Comparison of ENCODE assay signal across 10 mouse cellular contexts in the genomic region with DNA sequence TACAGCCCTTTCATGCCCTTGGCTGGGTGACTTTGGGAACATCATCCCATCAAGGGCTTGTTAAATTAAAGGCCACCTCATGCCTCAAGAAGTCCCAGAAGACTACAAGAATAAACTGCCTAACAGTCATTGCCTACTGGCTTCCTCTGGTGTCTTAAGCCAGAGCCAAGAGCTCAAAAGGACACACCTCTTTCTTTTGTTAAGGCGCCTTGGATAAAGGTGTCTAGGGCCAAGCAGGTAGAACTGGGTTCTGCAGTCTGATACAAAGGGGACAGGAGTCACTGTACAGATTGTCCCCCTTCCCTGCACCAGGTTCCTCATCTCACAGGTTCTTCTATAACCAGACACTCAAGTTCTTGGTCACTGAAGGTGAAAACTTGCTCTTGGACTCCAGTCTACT. TPM values are rescaled to one million over a fixed set of nuclear protein-coding genes. Genes with fewer than 3 reads are reported as not detected.
DNase-seq lines count a peak whose midpoint lies in the region; ATAC-seq and TF ChIP-seq lines count a peak whose summit lies in the region.
"Had no signal": no experiment of that assay in that cellular context is flagged by ENCODE, and none has a peak within 500 bp of the region (broad histone marks: within the 10 kb centered on the region; RNA-seq: fewer than 3 reads in every experiment).

No protein-coding gene starts in this region.

- no peak for TF ChIP-seq CTCF in layer of hippocampus, adult 2 months (conservative IDR thresholded peaks at IDR 0.05)
- TF ChIP-seq CTCF in forebrain, postnatal 0 days (IDR thresholded peaks at IDR 0.05; ENCODE audit: low read depth), result no peak

- ATAC-seq in embryonic facial prominence, embryonic 11.5 days (replicated peaks; ENCODE audit: insufficient number of reproducible peaks, low FRiP score, low TSS enrichment, low read depth), result no peak
- ATAC-seq in forebrain, postnatal 0 days, result no peak
- ATAC-seq in liver, embryonic 16.5 days (ENCODE audit: low read depth), result peak; percentile 0; the same call in 1 of the 2 replicates

- WGBS in embryonic facial prominence, embryonic 11.5 days, result 73% methylated on average over 1 of the region's 1 CpGs
- WGBS in forebrain, postnatal 0 days, result 78% methylated on average over 1 of the region's 1 CpGs
- 40% methylated on average over 1 of the region's 1 CpGs for WGBS in liver, embryonic 16.5 days (ENCODE audit: insufficient replicate concordance)

- H3K4me3 ChIP-seq in layer of hippocampus, adult 2 months, result no peak overlapping the region; the same call in 1 of the 2 replicates
- H3K4me3 ChIP-seq in embryonic facial prominence, embryonic 11.5 days (ENCODE audit: low read depth, low read length), result no peak overlapping the region; the same call in 1 of the 2 replicates
- no peak overlapping the region for H3K4me3 ChIP-seq in forebrain, postnatal 0 days (ENCODE audit: low read depth, low read length)
- H3K4me3 ChIP-seq in liver, embryonic 16.5 days (ENCODE audit: low read depth, low read length), result peak overlapping the region; percentile 85

- H3K9ac ChIP-seq in embryonic facial prominence, embryonic 11.5 days (replicated peaks; ENCODE audit: low read length), result no peak overlapping the region; the same call in 1 of the 2 replicates
- no peak overlapping the region for H3K9ac ChIP-seq in forebrain, postnatal 0 days
- H3K9ac ChIP-seq in liver, embryonic 16.5 days (ENCODE audit: low read depth, low read length), result peak overlapping the region; percentile 83

- no peaks in the 10 kb centered on the region for H3K9me3 ChIP-seq in embryonic facial prominence, embryonic 11.5 days (replicated peaks; ENCODE audit: control insufficient read depth, low read length)
- no peaks in the 10 kb centered on the region for H3K9me3 ChIP-seq in forebrain, postnatal 0 days (ENCODE audit: low read length)
- no peaks in the 10 kb centered on the region for H3K9me3 ChIP-seq in liver, embryonic 16.5 days (replicated peaks; ENCODE audit: control insufficient read depth, low read length)

- H3K36me3 ChIP-seq in embryonic facial prominence, embryonic 11.5 days (replicated peaks; ENCODE audit: control insufficient read depth, insufficient read depth, low read depth, low read length), result 0 out of 2 replicates have a peak, but pooled peaks cover 3% of the 10 kb centered on the region
- peaks cover 9% of the 10 kb centered on the region for H3K36me3 ChIP-seq in forebrain, postnatal 0 days (ENCODE audit: insufficient read depth)
- peaks cover 45% of the 10 kb centered on the region for H3K36me3 ChIP-seq in liver, embryonic 16.5 days (ENCODE audit: control insufficient read depth, insufficient read depth)

- H3K27me3 ChIP-seq in embryonic facial prominence, embryonic 11.5 days (ENCODE audit: control insufficient read depth, insufficient read depth, low read length), result no peaks in the 10 kb centered on the region
- no peaks in the 10 kb centered on the region for H3K27me3 ChIP-seq in forebrain, postnatal 0 days (ENCODE audit: insufficient read depth, low read length)
- no peaks in the 10 kb centered on the region for H3K27me3 ChIP-seq in liver, embryonic 16.5 days (ENCODE audit: control insufficient read depth, insufficient read depth, low read depth, low read length)

- peaks cover 5% of the 10 kb centered on the region for H3K4me1 ChIP-seq in embryonic facial prominence, embryonic 11.5 days (ENCODE audit: control insufficient read depth, insufficient read depth, low read length)
- peaks cover 3% of the 10 kb centered on the region; the same call in 1 of the 2 replicates for H3K4me1 ChIP-seq in forebrain, postnatal 0 days (ENCODE audit: insufficient read depth)
- H3K4me1 ChIP-seq in liver, embryonic 16.5 days (ENCODE audit: control insufficient read depth, low read depth, low read length), result peaks cover 24% of the 10 kb centered on the region

- H3K4me2 ChIP-seq in embryonic facial prominence, embryonic 11.5 days (ENCODE audit: low read depth, low read length), result peak overlapping the region; percentile 73; the same call in 1 of the 2 replicates
- 0 out of 2 replicates have a peak overlapping the region, but pooled peaks have one; percentile 65 for H3K4me2 ChIP-seq in forebrain, postnatal 0 days (ENCODE audit: low read depth)
- H3K4me2 ChIP-seq in liver, embryonic 16.5 days (ENCODE audit: low read depth, low read length), result peak overlapping the region; percentile 84

- H3K27ac ChIP-seq in layer of hippocampus, adult 2 months, result peak overlapping the region; percentile 100; the same call in 1 of the 2 replicates
- H3K27ac ChIP-seq in embryonic facial prominence, embryonic 11.5 days (replicated peaks; ENCODE audit: low read depth, low read length), result no peak overlapping the region
- no peak overlapping the region for H3K27ac ChIP-seq in forebrain, postnatal 0 days (ENCODE audit: low read depth, low read length)
- H3K27ac ChIP-seq in liver, embryonic 16.5 days (ENCODE audit: low read length), result peak overlapping the region; percentile 99

- no peak for DNase-seq in layer of hippocampus, adult 2 months (ENCODE audit: low spot score in 2 of 2)
- DNase-seq in layer of hippocampus, postnatal 36 days, result no peak
- DNase-seq in embryonic facial prominence, embryonic 11.5 days (ENCODE audit: low spot score), result no peak
- DNase-seq in forebrain, postnatal 0 days, result no peak
- DNase-seq in adrenal gland, postnatal 36 days, result no peak
- no peak for DNase-seq in right cerebral cortex, adult 2 months (ENCODE audit: low spot score in 2 of 2)
- no peak for DNase-seq in left cerebral cortex, adult 9 months (ENCODE audit: low spot score in 2 of 2)
- DNase-seq: cerebellum, adult 11 months; gastrocnemius, postnatal 10 days had no signal

RNA-seq across cellular contexts. Expression of gene Hmbs, which starts 1.4 kb away (rescaled TPM):
- total RNA-seq in layer of hippocampus, adult 2 months (2021), result 10 to 100 TPM; 21.9 to 22.1 TPM
- total RNA-seq in layer of hippocampus, postnatal 36 days (2021), result 10 to 100 TPM; 22.3 to 24.2 TPM
- polyA plus RNA-seq in embryonic facial prominence, embryonic 11.5 days (2014; fragmentation: Nextera tagmentation; extraction: Ambion mirVana), result 152 and 161 TPM in 2 replicates
- total RNA-seq in forebrain, postnatal 0 days (2014; rRNA removed), result 38.1 and 38.6 TPM in 2 replicates
- polyA plus RNA-seq in forebrain, postnatal 0 days (2015; fragmentation: Nextera tagmentation; extraction: Ambion mirVana), result 53.3 and 55.0 TPM in 2 replicates
- 1,376 and 1,388 TPM in 2 replicates for polyA plus RNA-seq in liver, embryonic 16.5 days (2015; fragmentation: Nextera tagmentation; extraction: Ambion mirVana)
- total RNA-seq in adrenal gland, postnatal 36 days (2021), result 10 to 100 TPM; 61.8 to 98.3 TPM

RNA-seq across cellular contexts. Expression of gene H2afx, which starts 8.1 kb away (rescaled TPM):
- 10 to 100 TPM; 42.5 to 44.2 TPM for total RNA-seq in layer of hippocampus, adult 2 months (2021)
- total RNA-seq in layer of hippocampus, postnatal 36 days (2021), result 10 to 100 TPM; 43.4 to 49.9 TPM
- polyA plus RNA-seq in embryonic facial prominence, embryonic 11.5 days (2014; fragmentation: Nextera tagmentation; extraction: Ambion mirVana), result 412 and 427 TPM in 2 replicates
- 97.8 and 109 TPM in 2 replicates for total RNA-seq in forebrain, postnatal 0 days (2014; rRNA removed)
- polyA plus RNA-seq in forebrain, postnatal 0 days (2015; fragmentation: Nextera tagmentation; extraction: Ambion mirVana), result 143 and 149 TPM in 2 replicates
- 191 and 216 TPM in 2 replicates for polyA plus RNA-seq in liver, embryonic 16.5 days (2015; fragmentation: Nextera tagmentation; extraction: Ambion mirVana)
- total RNA-seq in adrenal gland, postnatal 36 days (2021), result 10 to 100 TPM; 41.3 to 47.7 TPM

RNA-seq across cellular contexts. Expression of gene Dpagt1, which starts 16.8 kb away (rescaled TPM):
- total RNA-seq in layer of hippocampus, adult 2 months (2021), result 10 to 100 TPM; 14.5 to 15.3 TPM
- total RNA-seq in layer of hippocampus, postnatal 36 days (2021), result 10 to 100 TPM; 14.5 to 15.9 TPM
- polyA plus RNA-seq in embryonic facial prominence, embryonic 11.5 days (2014; fragmentation: Nextera tagmentation; extraction: Ambion mirVana), result 51.3 and 60.6 TPM in 2 replicates
- total RNA-seq in forebrain, postnatal 0 days (2014; rRNA removed), result 17.7 and 18.3 TPM in 2 replicates
- polyA plus RNA-seq in forebrain, postnatal 0 days (2015; fragmentation: Nextera tagmentation; extraction: Ambion mirVana), result 30.1 and 30.6 TPM in 2 replicates
- polyA plus RNA-seq in liver, embryonic 16.5 days (2015; fragmentation: Nextera tagmentation; extraction: Ambion mirVana), result 17.5 and 20.1 TPM in 2 replicates
- total RNA-seq in adrenal gland, postnatal 36 days (2021), result 10 to 100 TPM; 25.3 to 32.7 TPM

RNA-seq across cellular contexts. Expression of gene Vps11, which starts 18.9 kb away (rescaled TPM):
- total RNA-seq in layer of hippocampus, adult 2 months (2021), result 10 to 100 TPM; 54.7 to 55.7 TPM
- total RNA-seq in layer of hippocampus, postnatal 36 days (2021), result 10 to 100 TPM; 50.9 to 52.1 TPM
- 27.3 and 27.6 TPM in 2 replicates for polyA plus RNA-seq in embryonic facial prominence, embryonic 11.5 days (2014; fragmentation: Nextera tagmentation; extraction: Ambion mirVana)
- total RNA-seq in forebrain, postnatal 0 days (2014; rRNA removed), result 37.6 and 39.1 TPM in 2 replicates
- polyA plus RNA-seq in forebrain, postnatal 0 days (2015; fragmentation: Nextera tagmentation; extraction: Ambion mirVana), result 36.2 and 39.9 TPM in 2 replicates
- 14.3 and 14.4 TPM in 2 replicates for polyA plus RNA-seq in liver, embryonic 16.5 days (2015; fragmentation: Nextera tagmentation; extraction: Ambion mirVana)
- total RNA-seq in adrenal gland, postnatal 36 days (2021), result 10 to 100 TPM; 53.0 to 72.7 TPM

RNA-seq across cellular contexts. Expression of gene C2cd2l, which starts 22.5 kb away (rescaled TPM):
- total RNA-seq in layer of hippocampus, adult 2 months (2021), result 100 to 1,000 TPM; 186 to 206 TPM
- 100 to 1,000 TPM; 184 to 198 TPM for total RNA-seq in layer of hippocampus, postnatal 36 days (2021)
- 5.8 and 7.5 TPM in 2 replicates for polyA plus RNA-seq in embryonic facial prominence, embryonic 11.5 days (2014; fragmentation: Nextera tagmentation; extraction: Ambion mirVana)
- total RNA-seq in forebrain, postnatal 0 days (2014; rRNA removed), result 42.9 and 54.2 TPM in 2 replicates
- polyA plus RNA-seq in forebrain, postnatal 0 days (2015; fragmentation: Nextera tagmentation; extraction: Ambion mirVana), result 26.2 and 33.2 TPM in 2 replicates
- polyA plus RNA-seq in liver, embryonic 16.5 days (2015; fragmentation: Nextera tagmentation; extraction: Ambion mirVana), result 7.8 and 9.1 TPM in 2 replicates
- total RNA-seq in adrenal gland, postnatal 36 days (2021), result 10 to 100 TPM; 37.6 to 50.6 TPM

Comparison
In these comparisons a context has a peak if more than half of its experiments do, and no peak if none do; other contexts are left out.
1. H3K27ac ChIP-seq: peak in layer of hippocampus, adult 2 months (single experiment) and liver, embryonic 16.5 days (single experiment); none in embryonic facial prominence, embryonic 11.5 days (single experiment) and forebrain, postnatal 0 days (single experiment).
2. Peak in every context shown above with its lines, with median percentiles within 50 percentile points of each other: H3K4me2 ChIP-seq.